Mouse (Mus musculus) CH12.LX (cell line): ENCODE data around the gene AI597479. TPM values are rescaled to one million over a fixed set of nuclear protein-coding genes. Genes with fewer than 3 reads are reported as not detected.

ENCODE experiments used
- DNase-seq: peaks from one replicate; pipeline ENCODE4 v3.0.0-alpha.2; 2013; ENCODE audit errors: extremely low read depth
- H3K27ac ChIP-seq: 2 replicates; pipeline ENCODE4 v1.5.1; 2012; ENCODE audit warnings: low read depth, mild to moderate bottlenecking, control low read depth, moderate library complexity; ENCODE audit not compliant: insufficient read depth
- H3K27me3 ChIP-seq: replicated peaks from 2 replicates; pipeline ENCODE3; 2012; ENCODE audit warnings: inconsistent platforms
- H3K36me3 ChIP-seq, 2 experiments: replicated peaks in 1 of 2; 2 replicates each; pipeline versions ENCODE3 to v1.6.1; 2012; ENCODE audit warnings: inconsistent platforms in 1 of 2, low read length in 1 of 2, mild to moderate bottlenecking in 1 of 2, mixed read lengths in 1 of 2, moderate library complexity in 1 of 2; ENCODE audit not compliant: control insufficient read depth in 1 of 2, insufficient read depth in 1 of 2
- H3K4me1 ChIP-seq, 2 experiments: 2 replicates each; pipeline ENCODE4 v1.6.1; 2012; ENCODE audit warnings: inconsistent platforms in 1 of 2, moderate library complexity in 1 of 2; ENCODE audit not compliant: insufficient read depth in 2 of 2, control insufficient read depth in 1 of 2
- H3K4me2 ChIP-seq: 2 replicates; pipeline ENCODE4 v1.6.1; 2012; ENCODE audit warnings: low read depth, mild to moderate bottlenecking, control low read depth; ENCODE audit not compliant: poor library complexity, insufficient read depth, severe bottlenecking
- H3K4me3 ChIP-seq, 3 experiments: fragments of 150-350 bp in 1 of 3; sonication (generic) in 1 of 3; replicated peaks in 1 of 3; 2 replicates each; pipeline versions ENCODE3 to v1.5.1; 2011 to 2012; ENCODE audit warnings: low read depth in 2 of 3, low read length in 2 of 3, mild to moderate bottlenecking in 2 of 3, moderate library complexity in 2 of 3, control low read depth in 1 of 3, improper control_type of control experiment in 1 of 3, inconsistent platforms in 1 of 3, mixed read lengths in 1 of 3; ENCODE audit not compliant: poor library complexity in 1 of 3
- H3K79me2 ChIP-seq: replicated peaks from 2 replicates; pipeline ENCODE4 v1.6.1; 2012; ENCODE audit warnings: mild to moderate bottlenecking, moderate library complexity; ENCODE audit not compliant: control insufficient read depth, poor library complexity, insufficient read depth, severe bottlenecking; ENCODE audit errors: extremely low read depth
- H3K9ac ChIP-seq: 2 replicates; pipeline ENCODE4 v1.6.1; 2012; ENCODE audit warnings: low read depth, mild to moderate bottlenecking, control low read depth, moderate library complexity; ENCODE audit not compliant: insufficient read depth
- H3K9me3 ChIP-seq: replicated peaks from 2 replicates; pipeline ENCODE3; 2012; ENCODE audit warnings: low read length, inconsistent platforms, mixed read lengths
- BHLHE40 ChIP-seq: IDR thresholded peaks from 2 replicates; pipeline ENCODE4 v1.6.1; 2011; ENCODE audit warnings: mild to moderate bottlenecking, low read depth, low read length, improper control_type of control experiment
- CHD1 ChIP-seq: IDR thresholded peaks from 2 replicates; pipeline ENCODE4 v1.6.1; 2012; ENCODE audit warnings: low read depth, low read length, improper control_type of control experiment, inconsistent platforms
- CHD2 ChIP-seq: IDR thresholded peaks from 2 replicates; pipeline ENCODE4 v1.6.1; 2011; ENCODE audit warnings: low read length, improper control_type of control experiment
- CTCF ChIP-seq, 2 experiments: IDR thresholded peaks in 1 of 2; conservative IDR thresholded peaks in 1 of 2; 2 replicates each; pipeline ENCODE4 v1.5.1; 2011 to 2012; ENCODE audit warnings: low read depth in 2 of 2, low read length in 2 of 2, improper control_type of control experiment in 1 of 2, inconsistent platforms in 1 of 2, mild to moderate bottlenecking in 1 of 2, moderate library complexity in 1 of 2
- ELF1 ChIP-seq: IDR thresholded peaks from 2 replicates; pipeline ENCODE4 v1.6.1; 2014; ENCODE audit warnings: low read depth, mild to moderate bottlenecking, inconsistent platforms, low read length, improper control_type of control experiment
- ETS1 ChIP-seq: conservative IDR thresholded peaks from 2 replicates; pipeline ENCODE4 v1.6.1; 2012; ENCODE audit warnings: low read depth, mild to moderate bottlenecking, inconsistent platforms, low read length, improper control_type of control experiment, moderate library complexity
- HCFC1 ChIP-seq: IDR thresholded peaks from 2 replicates; pipeline ENCODE4 v1.6.1; 2012; ENCODE audit warnings: low read depth, mild to moderate bottlenecking, inconsistent platforms, low read length, improper control_type of control experiment
- JUN ChIP-seq: IDR thresholded peaks from 2 replicates; pipeline ENCODE4 v1.6.1; 2011; ENCODE audit warnings: low read depth, mild to moderate bottlenecking, low read length, improper control_type of control experiment, moderate library complexity; ENCODE audit not compliant: insufficient read depth
- JUND ChIP-seq: conservative IDR thresholded peaks from 2 replicates; pipeline ENCODE4 v1.6.1; 2011; ENCODE audit warnings: low read depth, low read length, improper control_type of control experiment
- MAFK ChIP-seq: IDR thresholded peaks from 2 replicates; pipeline ENCODE4 v1.6.1; 2011; ENCODE audit warnings: low read length, improper control_type of control experiment; ENCODE audit not compliant: insufficient replicate concordance
- PAX5 ChIP-seq: IDR thresholded peaks from 2 replicates; pipeline ENCODE4 v1.6.1; 2012; ENCODE audit warnings: low read length, inconsistent platforms, mixed read lengths
- RAD21 ChIP-seq: IDR thresholded peaks from 2 replicates; pipeline ENCODE4 v1.6.1; 2011; ENCODE audit warnings: low read depth, mild to moderate bottlenecking, low read length, improper control_type of control experiment, moderate library complexity
- RCOR1 ChIP-seq: conservative IDR thresholded peaks from 2 replicates; pipeline ENCODE4 v1.6.1; 2012; ENCODE audit warnings: low read depth, mild to moderate bottlenecking, inconsistent platforms, low read length, improper control_type of control experiment
- SMC3 ChIP-seq: IDR thresholded peaks from 2 replicates; pipeline ENCODE4 v1.6.1; 2011; ENCODE audit warnings: low read depth, low read length, improper control_type of control experiment
- TCF12 ChIP-seq: IDR thresholded peaks from 2 replicates; pipeline ENCODE4 v1.6.1; 2014; ENCODE audit warnings: low read depth, mild to moderate bottlenecking, inconsistent platforms, low read length, improper control_type of control experiment
- USF2 ChIP-seq: conservative IDR thresholded peaks from 2 replicates; pipeline ENCODE4 v1.6.1; 2011; ENCODE audit warnings: low read depth, low read length, improper control_type of control experiment
- ZKSCAN1 ChIP-seq: IDR thresholded peaks from 2 replicates; pipeline ENCODE4 v1.6.1; 2012; ENCODE audit warnings: low read depth, inconsistent platforms, low read length, improper control_type of control experiment, borderline replicate concordance
- ZMIZ1 ChIP-seq: IDR thresholded peaks from 2 replicates; pipeline ENCODE4 v1.6.1; 2012; ENCODE audit warnings: low read depth, mild to moderate bottlenecking, inconsistent platforms, low read length, improper control_type of control experiment
- ZNF384 ChIP-seq: IDR thresholded peaks from 2 replicates; pipeline ENCODE4 v1.6.1; 2012; ENCODE audit warnings: low read depth, low read length, improper control_type of control experiment, inconsistent platforms
- dilution Hi-C: fragments of 300-500 bp; cut with MboI; formaldehyde crosslinking; loops from 2 replicates; pipeline ENCODE4 v1.14.3; 2020; ENCODE audit warnings: low sequenced_read_pairs; ENCODE audit not compliant: extremely low pct_unique_long_range_greater_than_20kb, extremely low pct_ligation_motif_present
- in situ Hi-C: fragments of 300-500 bp; cut with MboI; formaldehyde crosslinking; loops from 3 replicates; pipeline ENCODE4 v1.14.3; 2019; ENCODE audit warnings: low sequenced_read_pairs, low pct_ligation_motif_present, low pct_unique_long_range_greater_than_20kb, mixed read lengths
- polyA plus RNA-seq: library from polyadenylated mRNA; unstranded; fragments of >175 nt; gene quantifications from 2 replicates; pipeline ENCODE4 v1.2.1, GENCODE M21; 2012; ENCODE audit warnings: low read depth; ENCODE audit not compliant: insufficient read length
- total RNA-seq, 2 experiments: library from RNA; depleted of rRNA; stranded (reverse); fragments of 300-350 nt in 1 of 2; fragments of >200 nt in 1 of 2; gene quantifications; 2 replicates each; pipeline ENCODE4 v1.2.3; 2012 to 2014

AI597479 gene
- total and polyA plus RNA-seq, 3 experiments = 19.5 to 39.8 (median 22.6) TPM

GRCm38 (mm10) chr1:43108729-43109128 is 10.2 kb downstream of the AI597479 start:
- Histone ChIP-seq H3K9ac (no peak overlapping the region), H3K27ac (no peak overlapping the region), H3K4me2 (no peak overlapping the region), H3K9me3 (no peaks in the 10 kb centered on the region), H3K4me3 (no peak overlapping the region), H3K27me3 (no peaks in the 10 kb centered on the region), H3K36me3 (peaks cover 33 to 61% of the 10 kb centered on the region in 2 experiments), H3K79me2 (no peaks in the 10 kb centered on the region), H3K4me1 (no peaks in the 10 kb centered on the region; a peak in 1 of 4 replicates)
- no peak for DNase-seq
- dilution Hi-C loops = no loop called here
- in situ Hi-C loops = no loop called here
- TF ChIP-seq BHLHE40 = no peak
- TF ChIP-seq ZNF384 = no peak
- no peak for TF ChIP-seq ELF1
- no peak for TF ChIP-seq ZMIZ1
- no peak for TF ChIP-seq MAFK
- no peak for TF ChIP-seq ETS1
- no peak for TF ChIP-seq USF2
- TF ChIP-seq ZKSCAN1 = no peak

GRCm38 (mm10) chr1:43110556-43110955 is 12.0 kb downstream of the AI597479 start:
- H3K4me1 ChIP-seq = no peaks in the 10 kb centered on the region; a peak in 1 of 4 replicates
- H3K4me3 ChIP-seq = no peak overlapping the region
- no peak overlapping the region for H3K4me2 ChIP-seq
- TF ChIP-seq CTCF (conservative IDR thresholded peaks at IDR 0.05 in 1 of 2, IDR thresholded peaks at IDR 0.05 in 1 of 2; ENCODE audit: low read depth in 2 of 2, low read length in 2 of 2) (peak; percentile 71 to 79), RCOR1 (no peak), ZMIZ1 (no peak), SMC3 (peak; percentile 58), BHLHE40 (no peak), JUND (no peak), CHD2 (0 out of 2 replicates have a peak, but pooled peaks have one; percentile 39), ETS1 (no peak), RAD21 (peak; percentile 61), HCFC1 (no peak), PAX5 (no peak), TCF12 (no peak), MAFK (no peak), CHD1 (no peak), JUN (no peak)
- no peaks in the 10 kb centered on the region for H3K27me3 ChIP-seq
- H3K79me2 ChIP-seq = no peaks in the 10 kb centered on the region
- no peak overlapping the region for H3K9ac ChIP-seq
- in situ Hi-C loops = no loop called here
- peak; percentile 78 for DNase-seq
- H3K27ac ChIP-seq = no peak overlapping the region
- dilution Hi-C loops = no loop called here
- H3K9me3 ChIP-seq = no peaks in the 10 kb centered on the region
- H3K36me3 ChIP-seq = peaks cover 42 to 78% of the 10 kb centered on the region in 2 experiments
